Mouse (Mus musculus): ENCODE data around the gene Cd300lb. TPM values are rescaled to one million over a fixed set of nuclear protein-coding genes. Genes with fewer than 3 reads are reported as not detected.
"Not testable (repeated sequence)": the region's sequence is repeated elsewhere in the genome, so short reads cannot be mapped to it uniquely, and the experiment has no call there.

The Cd300lb gene
- polyA plus RNA-seq, 1 experiment, result 0.08 TPM

- H3K27ac ChIP-seq (ENCODE audit: insufficient read depth, low read length), result no peak overlapping the region
- no peak for TF ChIP-seq CTCF (IDR thresholded peaks at IDR 0.05; ENCODE audit: extremely low read depth, insufficient read depth, low read length)
- TF ChIP-seq POLR2A (IDR thresholded peaks at IDR 0.05; ENCODE audit: extremely low read depth, insufficient read depth, low read length), result no peak
- H3K4me1 ChIP-seq (ENCODE audit: control insufficient read depth, insufficient read depth, low read length), result peaks cover 2% of the 10 kb centered on the region
- H3K4me3 ChIP-seq (ENCODE audit: insufficient read depth, low read length), result no peak overlapping the region
Observed at GRCm38 (mm10) chr11:114922439-114922838, 11.7 kb downstream of the Cd300lb start.

GRCm38 (mm10) chr11:114917120-114917519, 17.1 kb downstream of the Cd300lb start:
- peaks cover 2% of the 10 kb centered on the region for H3K4me1 ChIP-seq (ENCODE audit: control insufficient read depth, insufficient read depth, low read length)
- H3K4me3 ChIP-seq (ENCODE audit: insufficient read depth, low read length), result no peak overlapping the region
- TF ChIP-seq POLR2A (IDR thresholded peaks at IDR 0.05; ENCODE audit: extremely low read depth, insufficient read depth, low read length) (no peak), CTCF (IDR thresholded peaks at IDR 0.05; ENCODE audit: extremely low read depth, insufficient read depth, low read length) (no peak)
- no peak overlapping the region for H3K27ac ChIP-seq (ENCODE audit: insufficient read depth, low read length)

GRCm38 (mm10) chr11:114914978-114915377, 19.2 kb downstream of the Cd300lb start:
- no peak overlapping the region for H3K4me3 ChIP-seq (ENCODE audit: insufficient read depth, low read length)
- TF ChIP-seq CTCF (IDR thresholded peaks at IDR 0.05; ENCODE audit: extremely low read depth, insufficient read depth, low read length) (no peak), POLR2A (IDR thresholded peaks at IDR 0.05; ENCODE audit: extremely low read depth, insufficient read depth, low read length) (no peak)
- H3K4me1 ChIP-seq (ENCODE audit: control insufficient read depth, insufficient read depth, low read length), result 0 out of 2 replicates have a peak, but pooled peaks cover 2% of the 10 kb centered on the region
- no peak overlapping the region for H3K27ac ChIP-seq (ENCODE audit: insufficient read depth, low read length)

GRCm38 (mm10) chr11:114912847-114913246, 21.3 kb downstream of the Cd300lb start:
- TF ChIP-seq CTCF (IDR thresholded peaks at IDR 0.05; ENCODE audit: extremely low read depth, insufficient read depth, low read length) (peak; percentile 98), POLR2A (IDR thresholded peaks at IDR 0.05; ENCODE audit: extremely low read depth, insufficient read depth, low read length) (no peak)
- no peak overlapping the region for H3K4me3 ChIP-seq (ENCODE audit: insufficient read depth, low read length)
- H3K27ac ChIP-seq (ENCODE audit: insufficient read depth, low read length), result no peak overlapping the region
- 0 out of 2 replicates have a peak, but pooled peaks cover 2% of the 10 kb centered on the region for H3K4me1 ChIP-seq (ENCODE audit: control insufficient read depth, insufficient read depth, low read length)

GRCm38 (mm10) chr11:114909538-114909937, 24.6 kb downstream of the Cd300lb start:
- not testable (repeated sequence) for H3K27ac ChIP-seq (ENCODE audit: insufficient read depth, low read length); H3K4me3 ChIP-seq (ENCODE audit: insufficient read depth, low read length); H3K4me1 ChIP-seq (ENCODE audit: control insufficient read depth, insufficient read depth, low read length)

GRCm38 (mm10) chr11:114908086-114908485, 26.1 kb downstream of the Cd300lb start:
- no peak overlapping the region for H3K27ac ChIP-seq (ENCODE audit: insufficient read depth, low read length)
- TF ChIP-seq POLR2A (IDR thresholded peaks at IDR 0.05; ENCODE audit: extremely low read depth, insufficient read depth, low read length) (no peak), CTCF (IDR thresholded peaks at IDR 0.05; ENCODE audit: extremely low read depth, insufficient read depth, low read length) (no peak)
- H3K4me1 ChIP-seq (ENCODE audit: control insufficient read depth, insufficient read depth, low read length), result 0 out of 2 replicates have a peak, but pooled peaks cover 2% of the 10 kb centered on the region
- no peak overlapping the region for H3K4me3 ChIP-seq (ENCODE audit: insufficient read depth, low read length)

- TF ChIP-seq CTCF (IDR thresholded peaks at IDR 0.05; ENCODE audit: extremely low read depth, insufficient read depth, low read length) (no peak), POLR2A (IDR thresholded peaks at IDR 0.05; ENCODE audit: extremely low read depth, insufficient read depth, low read length) (no peak)
- no peak overlapping the region for H3K27ac ChIP-seq (ENCODE audit: insufficient read depth, low read length)
- H3K4me1 ChIP-seq (ENCODE audit: control insufficient read depth, insufficient read depth, low read length), result 0 out of 2 replicates have a peak, but pooled peaks cover 2% of the 10 kb centered on the region
- no peak overlapping the region for H3K4me3 ChIP-seq (ENCODE audit: insufficient read depth, low read length)
Observed at GRCm38 (mm10) chr11:114907567-114907966, 26.6 kb downstream of the Cd300lb start.

GRCm38 (mm10) chr11:114903224-114903623, 31.0 kb downstream of the Cd300lb start:
- no peak for TF ChIP-seq CTCF (IDR thresholded peaks at IDR 0.05; ENCODE audit: extremely low read depth, insufficient read depth, low read length)
- TF ChIP-seq POLR2A (IDR thresholded peaks at IDR 0.05; ENCODE audit: extremely low read depth, insufficient read depth, low read length), result no peak
- Histone ChIP-seq H3K27ac (ENCODE audit: insufficient read depth, low read length) (no peak overlapping the region), H3K4me3 (ENCODE audit: insufficient read depth, low read length) (no peak overlapping the region), H3K4me1 (ENCODE audit: control insufficient read depth, insufficient read depth, low read length) (no peaks in the 10 kb centered on the region)

GRCm38 (mm10) chr11:114898026-114898425, 36.2 kb downstream of the Cd300lb start:
- Histone ChIP-seq H3K4me1 (ENCODE audit: control insufficient read depth, insufficient read depth, low read length) (no peaks in the 10 kb centered on the region), H3K27ac (ENCODE audit: insufficient read depth, low read length) (peak overlapping the region; percentile 16; the same call in 1 of the 2 replicates), H3K4me3 (ENCODE audit: insufficient read depth, low read length) (no peak overlapping the region)
- TF ChIP-seq POLR2A (IDR thresholded peaks at IDR 0.05; ENCODE audit: extremely low read depth, insufficient read depth, low read length) (no peak), CTCF (IDR thresholded peaks at IDR 0.05; ENCODE audit: extremely low read depth, insufficient read depth, low read length) (no peak)

- Histone ChIP-seq H3K4me3 (ENCODE audit: insufficient read depth, low read length) (no peak overlapping the region), H3K27ac (ENCODE audit: insufficient read depth, low read length) (no peak overlapping the region), H3K4me1 (ENCODE audit: control insufficient read depth, insufficient read depth, low read length) (no peaks in the 10 kb centered on the region)
- TF ChIP-seq CTCF (IDR thresholded peaks at IDR 0.05; ENCODE audit: extremely low read depth, insufficient read depth, low read length), result no peak
- TF ChIP-seq POLR2A (IDR thresholded peaks at IDR 0.05; ENCODE audit: extremely low read depth, insufficient read depth, low read length), result no peak
Observed at GRCm38 (mm10) chr11:114896085-114896484, 38.1 kb downstream of the Cd300lb start.

Measured in cortical plate, adult 2 months (tissue).